Mouse (Mus musculus) ovary, postnatal 14 days (tissue): Measurements from ENCODE around the gene Npas1.

ENCODE experiments used
- DNase-seq: peaks from one replicate; pipeline ENCODE4 v3.0.0; 2022; ENCODE audit warnings: low spot score

Npas1 gene

GRCm38 (mm10) chr7:16417141-16417771 is 60.3 kb downstream of the Npas1 start:
- no peak for DNase-seq

DNA sequence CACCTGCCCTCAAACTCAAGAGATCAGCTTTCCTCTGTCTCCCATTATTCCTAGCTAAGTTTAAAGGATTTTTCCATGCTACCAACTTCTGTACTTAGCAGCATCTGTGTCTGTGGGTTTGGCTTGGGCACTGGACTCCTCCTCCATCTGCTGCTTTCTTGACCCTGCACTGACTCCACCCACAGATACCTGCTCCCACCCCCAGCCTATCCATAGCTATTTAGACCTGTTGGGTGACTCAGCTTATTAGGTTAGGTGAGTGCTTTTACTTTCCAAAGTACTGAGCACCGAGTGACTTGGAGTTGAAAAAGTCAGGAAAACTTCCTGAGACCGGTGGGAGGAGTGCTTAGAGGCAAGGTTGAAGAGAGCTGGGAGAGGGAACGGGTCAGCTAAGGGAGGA is 62.1 kb downstream of the Npas1 start:
- no peak for DNase-seq

GRCm38 (mm10) chr7:16412930-16413329 is 64.6 kb downstream of the Npas1 start:
- no peak for DNase-seq

GRCm38 (mm10) chr7:16412220-16412896 is 65.2 kb downstream of the Npas1 start:
- DNase-seq, result no peak

GRCm38 (mm10) chr7:16411100-16411499 is 66.4 kb downstream of the Npas1 start:
- DNase-seq, result no peak

GRCm38 (mm10) chr7:16406978-16407377 is 70.5 kb downstream of the Npas1 start:
- DNase-seq, result no peak
